Mouse (Mus musculus) heart, adult 8-10 months (tissue): ENCODE data around the gene Cct7. TPM values are rescaled to one million over a fixed set of nuclear protein-coding genes. Genes with fewer than 3 reads are reported as not detected.
"Not testable (repeated sequence)": the region's sequence is repeated elsewhere in the genome, so short reads cannot be mapped to it uniquely, and the experiment has no call there.

Experiments
- DNase-seq: peaks from one replicate; pipeline ENCODE4 v3.0.0; 2022; ENCODE audit warnings: low spot score
- total RNA-seq, 4 experiments: library from RNA; stranded (reverse); gene quantifications; 2 replicates each; pipeline ENCODE4 v1.2.4; 2022

The Cct7 gene
- 100 to 1,000 TPM; 135 to 164 (median 150) TPM for total RNA-seq

- peak; percentile 99 for DNase-seq
Observed at GRCm38 (mm10) chr6:85450697-85451663, at the start of gene Cct7. Gene Cct7, plus strand, starts transcription at chr6:85451514.

- DNase-seq, result peak; percentile 76
Observed at GRCm38 (mm10) chr6:85402613-85403012, 48.7 kb upstream of the Cct7 start.

DNA sequence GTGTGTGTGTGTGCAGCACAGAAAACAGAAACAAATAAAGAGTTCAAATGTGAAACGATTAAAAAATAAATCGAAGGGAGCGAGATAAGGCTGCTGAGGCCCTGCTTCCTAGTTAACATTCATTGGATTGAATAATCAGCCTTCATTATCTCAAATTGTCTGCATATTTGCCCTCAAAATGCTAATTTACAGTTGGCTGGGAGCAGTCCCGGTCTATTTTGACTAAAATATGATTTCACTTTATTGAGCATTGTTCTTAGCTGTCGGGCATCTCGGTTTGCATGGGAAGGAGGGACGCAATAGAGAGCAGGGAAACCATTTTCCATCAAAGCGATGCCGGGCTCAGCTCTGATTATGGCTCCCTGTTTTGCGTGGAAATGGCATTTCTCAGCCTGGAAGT lies 48.3 kb upstream of the Cct7 start:
- no peak for DNase-seq

DNA sequence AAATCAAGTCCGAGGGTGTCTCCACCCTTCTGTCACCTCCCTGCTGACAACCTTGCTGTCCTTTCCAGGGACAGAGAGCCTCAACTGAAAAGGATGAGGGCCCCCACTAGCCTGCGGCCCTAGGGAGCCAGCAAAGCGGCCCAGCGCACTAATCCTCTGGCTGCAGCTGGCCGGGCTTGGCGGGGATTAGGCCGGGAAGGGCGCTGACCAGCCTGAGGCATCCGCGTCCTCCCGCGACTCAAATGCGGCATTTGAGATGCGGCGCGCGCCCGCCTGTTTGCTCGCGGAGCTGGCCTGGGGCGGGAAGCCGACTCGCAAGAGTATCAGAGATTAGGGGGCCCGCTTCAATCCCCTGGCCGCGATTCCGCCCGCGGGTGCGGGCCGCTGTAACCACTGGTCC lies 42.3 kb upstream of the Cct7 start:
- DNase-seq, result no peak

GRCm38 (mm10) chr6:85410771-85411273 lies 40.5 kb upstream of the Cct7 start:
- peak; percentile 40 for DNase-seq

DNA sequence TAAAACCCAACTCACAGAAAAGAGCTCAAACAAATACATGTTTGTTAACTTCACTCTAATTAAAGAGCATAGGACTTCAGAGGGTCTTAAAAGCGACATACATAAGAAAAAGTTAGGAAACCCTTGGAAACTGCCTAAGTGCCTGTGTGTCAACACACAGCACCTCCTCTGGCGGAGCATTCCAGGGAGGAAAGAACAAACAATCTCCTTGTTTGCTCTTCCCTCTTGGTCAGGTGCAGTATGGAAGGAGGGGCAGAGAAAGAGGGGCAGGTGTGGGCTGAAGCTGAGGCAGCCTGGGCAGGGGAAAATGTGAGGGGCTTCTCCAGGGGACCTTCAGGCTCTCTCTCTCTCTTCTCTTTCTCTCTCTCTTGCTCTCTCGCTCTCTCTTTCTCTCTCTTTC lies 35.5 kb upstream of the Cct7 start:
- no peak for DNase-seq

- DNase-seq, result no peak
Observed at GRCm38 (mm10) chr6:85419150-85419549, 32.2 kb upstream of the Cct7 start.

- DNase-seq, result no peak
Observed at GRCm38 (mm10) chr6:85423836-85424379, 27.4 kb upstream of the Cct7 start, which contains the start of gene Noto. Gene Noto, plus strand, starts transcription at chr6:85423886.

DNA sequence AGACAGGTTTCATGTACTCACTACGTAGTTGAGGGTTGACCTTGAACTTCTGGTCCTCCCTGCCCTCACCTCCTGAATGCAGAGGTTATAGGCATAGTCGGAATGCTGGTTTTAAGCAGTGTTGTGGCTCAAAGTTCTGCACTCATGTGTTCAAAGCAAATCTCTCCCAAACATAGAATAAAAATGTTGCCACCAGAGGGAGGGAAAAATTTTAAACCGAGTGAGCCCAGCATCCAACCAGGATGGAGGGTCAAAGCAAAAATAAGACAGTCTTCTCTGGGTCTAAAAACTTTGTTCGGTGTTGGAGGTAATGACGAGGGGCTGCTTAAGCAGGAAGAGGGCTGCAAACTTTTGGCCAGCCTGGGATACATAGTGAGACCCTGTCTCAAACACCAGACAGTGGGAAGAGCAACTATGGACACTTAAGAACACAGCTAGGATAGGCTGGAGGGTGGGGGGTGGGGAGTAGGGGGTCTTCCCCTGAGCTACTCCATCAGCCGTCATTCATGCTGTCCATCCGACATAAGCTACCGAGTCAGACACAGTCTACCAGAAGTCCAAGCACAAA lies 20.0 kb upstream of the Cct7 start:
- no peak for DNase-seq

DNA sequence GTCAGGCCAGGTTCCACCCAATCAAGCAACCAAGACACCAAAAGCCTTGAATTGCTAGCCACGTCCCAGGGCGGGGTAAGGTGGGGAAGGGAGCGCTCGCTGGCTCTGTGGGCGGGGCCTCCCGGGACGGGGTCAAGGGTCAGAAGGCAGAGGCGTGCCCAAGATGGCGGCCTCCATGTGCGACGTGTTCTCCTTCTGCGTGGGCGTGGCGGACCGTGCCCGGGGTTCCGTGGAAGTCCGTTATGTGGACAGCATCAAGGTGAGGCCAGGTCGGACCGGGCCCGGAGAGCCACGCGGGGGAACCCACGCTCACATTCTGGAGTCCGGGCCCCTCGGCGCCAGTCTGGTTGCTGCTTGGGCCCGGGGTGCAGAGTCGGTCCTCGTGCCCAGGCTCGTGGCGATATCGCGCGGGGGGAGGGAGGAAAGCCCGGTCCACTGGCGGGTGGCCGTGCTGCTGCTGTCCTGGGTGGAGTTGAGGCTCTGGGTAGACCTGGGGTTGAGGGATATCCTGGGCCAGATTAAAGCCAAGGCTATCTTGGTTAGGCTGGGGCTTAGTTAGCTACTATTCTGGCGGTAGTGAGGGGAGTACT lies 19.4 kb upstream of the Cct7 start, which contains the start of gene Smyd5:
Gene Smyd5 (plus strand): TSS at position 148 of the 590 bp plus-strand sequence.
- peak; percentile 79 for DNase-seq

- no peak for DNase-seq
Observed at GRCm38 (mm10) chr6:85433865-85434264, 17.4 kb upstream of the Cct7 start.

DNA sequence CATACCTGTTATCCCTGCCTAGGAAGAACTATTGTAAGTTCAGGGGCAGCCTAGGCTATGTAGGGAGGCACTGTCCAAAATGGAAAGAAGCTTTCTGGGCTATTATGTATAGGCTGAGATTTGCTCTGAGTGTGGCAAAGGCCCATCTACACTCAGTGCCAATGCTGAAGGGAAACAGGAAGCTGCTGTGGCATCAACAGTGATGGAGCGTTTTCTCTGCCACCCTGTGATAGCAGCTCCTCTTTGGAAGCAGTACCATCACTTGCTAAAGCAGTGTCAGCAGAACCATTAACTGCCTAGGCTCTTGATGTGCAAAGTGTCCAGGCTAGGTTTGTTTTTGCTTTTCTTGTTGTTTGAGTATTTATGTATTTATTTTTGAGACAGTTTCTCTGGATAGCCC lies 15.1 kb upstream of the Cct7 start:
- no peak for DNase-seq

GRCm38 (mm10) chr6:85436631-85437030 lies 14.7 kb upstream of the Cct7 start:
- DNase-seq, result no peak

- no peak for DNase-seq
Observed at GRCm38 (mm10) chr6:85441142-85441541, 10.2 kb upstream of the Cct7 start.

DNA sequence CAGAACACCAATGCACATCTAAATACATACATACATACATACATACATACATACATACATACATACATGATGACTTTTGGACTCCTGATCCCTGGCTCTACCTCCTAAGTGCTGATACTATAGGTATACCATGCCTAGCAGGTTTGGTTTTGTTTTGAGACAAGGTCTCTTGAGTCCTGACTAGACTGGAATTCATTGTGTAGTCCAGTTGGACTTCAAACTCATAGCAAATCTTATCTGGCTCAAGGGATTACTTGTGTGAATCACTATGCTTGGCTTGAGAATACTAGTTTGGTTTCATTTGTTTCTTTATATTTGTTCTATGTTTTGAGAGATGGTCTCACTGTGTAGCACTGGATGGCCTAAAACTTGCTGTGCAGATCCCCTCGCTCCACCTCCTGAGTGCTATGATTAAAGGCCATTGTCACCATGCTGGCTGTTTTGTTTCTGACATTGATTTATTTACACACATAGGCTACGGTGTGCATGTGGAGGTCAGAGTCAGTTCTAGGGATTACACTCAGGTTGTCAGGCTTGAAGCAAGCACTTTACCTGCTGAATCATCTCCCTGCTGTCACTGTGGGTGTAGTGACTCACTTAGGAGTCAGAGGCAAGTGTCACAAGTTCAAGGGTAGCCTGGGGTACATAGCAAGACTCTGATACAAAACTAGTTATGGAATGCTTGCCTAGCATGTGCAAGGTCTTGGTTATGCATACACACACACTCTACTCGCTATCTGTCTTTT lies 7.7 kb upstream of the Cct7 start:
- no peak for DNase-seq

DNA sequence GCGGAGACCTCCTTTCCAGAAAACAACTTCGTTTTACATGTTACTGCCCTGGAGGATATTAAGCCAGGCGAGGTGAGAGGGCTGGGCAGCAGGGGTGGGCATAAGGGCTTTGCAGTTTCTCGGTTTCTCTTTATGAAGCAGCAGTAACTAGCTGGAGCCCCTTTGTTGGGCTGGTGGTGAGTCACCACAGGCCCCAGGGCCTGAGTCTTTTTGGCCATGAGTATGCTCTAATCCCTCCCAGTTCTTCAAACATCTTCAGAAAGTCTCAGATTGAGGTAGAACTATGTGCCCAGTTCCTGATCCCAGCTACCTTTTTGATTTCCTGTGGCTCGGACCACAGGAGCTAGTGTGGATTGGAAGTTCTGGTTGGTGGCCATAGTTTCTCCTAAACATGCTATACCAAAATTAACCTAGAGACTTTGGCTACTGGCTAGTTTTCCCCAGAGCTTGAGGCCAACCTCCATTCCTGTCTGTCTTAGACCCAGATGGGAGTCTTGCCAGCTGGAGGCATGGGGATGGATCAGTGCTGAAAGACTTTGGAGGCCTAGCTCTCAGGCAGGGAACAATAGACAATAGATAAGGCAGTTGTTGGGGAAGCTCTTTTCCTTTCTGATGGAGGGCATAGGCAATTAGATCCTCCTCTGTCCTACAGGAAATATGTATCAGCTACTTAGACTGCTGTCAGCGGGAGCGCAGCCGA lies 6.9 kb upstream of the Cct7 start:
- DNase-seq, result no peak

- DNase-seq, result no peak
Observed at GRCm38 (mm10) chr6:85445286-85445685, 6.0 kb upstream of the Cct7 start.

DNA sequence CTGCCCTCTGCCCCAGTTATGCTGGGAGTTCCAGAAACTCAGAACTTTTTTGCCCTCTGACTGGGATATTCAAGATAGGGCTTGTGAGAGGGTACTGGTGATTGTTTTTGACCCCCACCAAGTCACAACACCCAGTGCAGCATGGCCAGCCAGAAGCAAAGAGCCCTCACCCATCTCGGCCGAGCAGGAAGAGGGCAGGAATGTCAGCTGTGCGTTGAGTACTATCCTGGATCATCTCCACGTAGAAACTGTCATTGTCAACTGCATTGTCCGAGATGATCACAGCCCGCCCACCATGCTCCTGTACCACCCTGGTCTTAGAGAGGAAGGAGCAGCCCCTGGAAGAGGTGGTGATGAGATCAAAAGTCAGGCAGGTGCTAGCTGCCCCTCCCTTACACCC lies 4.0 kb upstream of the Cct7 start:
- no peak for DNase-seq

DNA sequence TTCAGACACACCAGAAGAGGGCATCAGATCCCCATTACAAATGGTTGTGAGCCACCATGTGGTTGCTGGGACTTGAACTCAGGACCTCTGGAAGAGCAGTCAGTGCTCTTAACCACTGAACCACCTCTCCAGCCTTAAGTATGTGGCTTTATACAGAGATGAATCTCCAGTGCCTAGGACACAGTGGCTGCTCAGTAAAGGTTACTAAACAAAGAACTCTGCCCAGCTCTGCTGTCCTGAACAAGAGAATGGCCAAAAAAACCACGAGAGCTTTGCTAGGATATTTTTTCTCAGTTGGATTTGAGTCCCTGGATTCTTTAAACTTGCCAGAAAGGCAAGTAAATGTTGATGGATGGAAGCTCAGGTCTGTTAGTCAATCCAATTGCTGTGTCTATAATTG lies 1.2 kb upstream of the Cct7 start:
- not testable (repeated sequence) for DNase-seq

DNA sequence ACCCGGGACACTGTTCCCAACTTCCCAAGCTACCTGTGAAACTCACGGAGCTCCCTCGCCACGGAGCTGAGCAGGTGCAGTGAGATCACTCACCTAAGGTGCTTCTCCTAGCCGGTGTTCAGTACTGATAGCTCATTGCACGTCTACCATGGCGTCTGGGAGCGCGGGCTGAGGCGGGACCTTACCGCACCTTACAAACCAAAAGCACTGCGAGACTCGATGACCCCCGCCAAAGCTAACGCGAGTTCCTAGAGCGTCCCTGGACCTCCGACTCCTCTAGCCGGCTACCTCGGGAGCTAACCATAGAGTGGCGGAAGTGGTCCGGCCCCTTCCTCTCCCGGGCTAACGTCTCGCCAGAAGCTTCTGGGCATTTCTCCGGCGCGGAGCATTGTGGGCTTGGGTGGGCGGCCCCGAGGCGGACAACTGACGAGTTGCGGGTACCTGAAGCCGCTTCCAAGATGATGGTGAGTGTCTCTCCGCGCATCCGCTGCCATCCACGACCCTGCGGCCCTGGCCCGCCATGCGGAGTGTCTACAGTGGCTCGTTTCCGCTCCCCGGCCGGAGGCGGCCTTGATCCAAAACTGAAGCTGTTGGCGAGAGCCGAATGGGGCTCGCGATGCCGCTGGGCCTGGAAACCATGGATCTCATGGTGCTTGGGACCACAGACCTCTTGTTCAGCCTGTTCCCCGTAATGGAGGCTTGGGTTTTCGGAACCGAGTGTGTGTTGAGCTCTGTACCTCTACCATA lies 523 bp downstream of the Cct7 start, which contains the start of gene Pradc1:
Gene Pradc1 (minus strand): TSS at position 307 of the 747 bp plus-strand sequence.
- DNase-seq, result peak; percentile 98
